Mouse (Mus musculus): ENCODE measurements around the gene Cdc42ep5.

- TF ChIP-seq TAL1 (conservative IDR thresholded peaks at IDR 0.05; ENCODE audit: low read depth, low read length) (no peak), CTCF (IDR thresholded peaks at IDR 0.05; ENCODE audit: low read depth, low read length) (no peak), GATA1 (IDR thresholded peaks at IDR 0.05; ENCODE audit: borderline replicate concordance, low read length) (no peak), GATA2 (IDR thresholded peaks at IDR 0.05; ENCODE audit: borderline replicate concordance, low read depth, low read length) (no peak), POLR2AphosphoS5 (IDR thresholded peaks at IDR 0.05; ENCODE audit: insufficient replicate concordance, low read depth, low read length) (no peak)
Observed at GRCm38 (mm10) chr7:4149209-4150054, 15.2 kb downstream of the Cdc42ep5 start.

Data from G1E (cell line).